Mouse (Mus musculus): ENCODE results near the gene Fuca2. TPM values are rescaled to one million over a fixed set of nuclear protein-coding genes. Genes with fewer than 3 reads are reported as not detected.
"Not testable (repeated sequence)": the region's sequence is repeated elsewhere in the genome, so short reads cannot be mapped to it uniquely, and the experiment has no call there.

The Fuca2 gene
- polyA plus RNA-seq, 1 experiment, result 22.7 TPM

GRCm38 (mm10) chr10:13474568-13474955, 24.8 kb upstream of the Fuca2 start:
- WGBS, result 7% methylated on average over 10 of the region's 10 CpGs
- TF ChIP-seq POLR2A (IDR thresholded peaks at IDR 0.05; ENCODE audit: borderline replicate concordance, extremely low read depth, low read depth, low read length), result no peak
- Histone ChIP-seq H3K4me1 (ENCODE audit: control insufficient read depth, insufficient read depth, low read length) (no peaks in the 10 kb centered on the region), H3K4me3 (replicated peaks; ENCODE audit: extremely low read depth, low read depth, low read length) (peak overlapping the region; percentile 19)
- DNase-seq, result no peak

GRCm38 (mm10) chr10:13475121-13475520, 24.2 kb upstream of the Fuca2 start:
- TF ChIP-seq CTCF (IDR thresholded peaks at IDR 0.05; ENCODE audit: insufficient read depth, low read length) (no peak), POLR2A (IDR thresholded peaks at IDR 0.05; ENCODE audit: borderline replicate concordance, extremely low read depth, low read depth, low read length) (no peak)
- no peak overlapping the region for H3K4me3 ChIP-seq (replicated peaks; ENCODE audit: extremely low read depth, low read depth, low read length)
- no peaks in the 10 kb centered on the region for H3K4me1 ChIP-seq (ENCODE audit: control insufficient read depth, insufficient read depth, low read length)
- 44% methylated on average over 7 of the region's 7 CpGs for WGBS
- no peak for DNase-seq

- Histone ChIP-seq H3K4me3 (replicated peaks; ENCODE audit: extremely low read depth, low read depth, low read length) (no peak overlapping the region), H3K4me1 (ENCODE audit: control insufficient read depth, insufficient read depth, low read length) (no peaks in the 10 kb centered on the region)
- no peak for DNase-seq
- no peak for TF ChIP-seq POLR2A (IDR thresholded peaks at IDR 0.05; ENCODE audit: borderline replicate concordance, extremely low read depth, low read depth, low read length)
- no peak for TF ChIP-seq CTCF (IDR thresholded peaks at IDR 0.05; ENCODE audit: insufficient read depth, low read length)
- 74% methylated on average over 6 of the region's 6 CpGs for WGBS
Measured at GRCm38 (mm10) chr10:13479341-13479740, 20.0 kb upstream of the Fuca2 start.

- Histone ChIP-seq H3K4me1 (ENCODE audit: control insufficient read depth, insufficient read depth, low read length) (no peaks in the 10 kb centered on the region), H3K4me3 (replicated peaks; ENCODE audit: extremely low read depth, low read depth, low read length) (no peak overlapping the region)
- TF ChIP-seq POLR2A (IDR thresholded peaks at IDR 0.05; ENCODE audit: borderline replicate concordance, extremely low read depth, low read depth, low read length) (no peak), CTCF (IDR thresholded peaks at IDR 0.05; ENCODE audit: insufficient read depth, low read length) (no peak)
- no peak for DNase-seq
- 79% methylated on average over 4 of the region's 4 CpGs for WGBS
Measured at GRCm38 (mm10) chr10:13485958-13486357, 13.4 kb upstream of the Fuca2 start.

- 60% methylated on average over 6 of the region's 6 CpGs for WGBS
Measured at GRCm38 (mm10) chr10:13489671-13490070, 9.7 kb upstream of the Fuca2 start.

GRCm38 (mm10) chr10:13493978-13494686, 5.2 kb upstream of the Fuca2 start:
- DNase-seq, result no peak
- WGBS, result 88% methylated on average over 9 of the region's 9 CpGs

More at GRCm38 (mm10) chr10:13489671-13490070, 9.7 kb upstream of the Fuca2 start:
- Histone ChIP-seq H3K4me3 (replicated peaks; ENCODE audit: extremely low read depth, low read depth, low read length) (no peak overlapping the region), H3K4me1 (ENCODE audit: control insufficient read depth, insufficient read depth, low read length) (no peaks in the 10 kb centered on the region)
- DNase-seq, result no peak
- TF ChIP-seq CTCF (IDR thresholded peaks at IDR 0.05; ENCODE audit: insufficient read depth, low read length), result no peak
- TF ChIP-seq POLR2A (IDR thresholded peaks at IDR 0.05; ENCODE audit: borderline replicate concordance, extremely low read depth, low read depth, low read length), result no peak

GRCm38 (mm10) chr10:13496315-13496714, 3.0 kb upstream of the Fuca2 start:
- 69% methylated on average over 3 of the region's 3 CpGs for WGBS
- no peak for DNase-seq
- H3K4me1 ChIP-seq (ENCODE audit: control insufficient read depth, insufficient read depth, low read length), result no peaks in the 10 kb centered on the region
- H3K4me3 ChIP-seq (replicated peaks; ENCODE audit: extremely low read depth, low read depth, low read length), result no peak overlapping the region
- no peak for TF ChIP-seq POLR2A (IDR thresholded peaks at IDR 0.05; ENCODE audit: borderline replicate concordance, extremely low read depth, low read depth, low read length)
- no peak for TF ChIP-seq CTCF (IDR thresholded peaks at IDR 0.05; ENCODE audit: insufficient read depth, low read length)

More at GRCm38 (mm10) chr10:13493978-13494686, 5.2 kb upstream of the Fuca2 start:
- Histone ChIP-seq H3K4me1 (ENCODE audit: control insufficient read depth, insufficient read depth, low read length) (no peaks in the 10 kb centered on the region), H3K4me3 (replicated peaks; ENCODE audit: extremely low read depth, low read depth, low read length) (no peak overlapping the region)
- TF ChIP-seq CTCF (IDR thresholded peaks at IDR 0.05; ENCODE audit: insufficient read depth, low read length) (no peak), POLR2A (IDR thresholded peaks at IDR 0.05; ENCODE audit: borderline replicate concordance, extremely low read depth, low read depth, low read length) (no peak)

- DNase-seq, result no peak
- TF ChIP-seq CTCF (IDR thresholded peaks at IDR 0.05; ENCODE audit: insufficient read depth, low read length), result no peak
- no peak for TF ChIP-seq POLR2A (IDR thresholded peaks at IDR 0.05; ENCODE audit: borderline replicate concordance, extremely low read depth, low read depth, low read length)
- 39% methylated on average over 9 of the region's 9 CpGs for WGBS
Measured at GRCm38 (mm10) chr10:13500473-13500872, 1.1 kb downstream of the Fuca2 start.

GRCm38 (mm10) chr10:13500938-13501496, 1.7 kb downstream of the Fuca2 start:
- peaks cover 4% of the 10 kb centered on the region; the same call in 1 of the 2 replicates for H3K4me1 ChIP-seq (ENCODE audit: control insufficient read depth, insufficient read depth, low read length)
- under 1% methylated on average over 29 of the region's 30 CpGs for WGBS
- peak; percentile 86 for DNase-seq
- peak overlapping the region; percentile 92 for H3K4me3 ChIP-seq (replicated peaks; ENCODE audit: extremely low read depth, low read depth, low read length)
- TF ChIP-seq CTCF (IDR thresholded peaks at IDR 0.05; ENCODE audit: insufficient read depth, low read length) (no peak), POLR2A (IDR thresholded peaks at IDR 0.05; ENCODE audit: borderline replicate concordance, extremely low read depth, low read depth, low read length) (peak; percentile 64; the same call in 1 of the 2 replicates)

More at GRCm38 (mm10) chr10:13500473-13500872, 1.1 kb downstream of the Fuca2 start:
- Histone ChIP-seq H3K4me1 (ENCODE audit: control insufficient read depth, insufficient read depth, low read length) (peaks cover 4% of the 10 kb centered on the region; the same call in 1 of the 2 replicates), H3K4me3 (replicated peaks; ENCODE audit: extremely low read depth, low read depth, low read length) (peak overlapping the region; percentile 23)

- H3K4me3 ChIP-seq (replicated peaks; ENCODE audit: extremely low read depth, low read depth, low read length), result peak overlapping the region; percentile 45
- WGBS, result 51% methylated on average over 4 of the region's 4 CpGs
- H3K4me1 ChIP-seq (ENCODE audit: control insufficient read depth, insufficient read depth, low read length); DNase-seq: not testable (repeated sequence)
Measured at GRCm38 (mm10) chr10:13501533-13501932, 2.2 kb downstream of the Fuca2 start.
